Mouse (Mus musculus): ENCODE measurements around the gene Ywhaq. TPM values are rescaled to one million over a fixed set of nuclear protein-coding genes. Genes with fewer than 3 reads are reported as not detected.

Ywhaq gene
- total RNA-seq, 2 experiments from 2014 or later: 267 to 313 TPM

- DNase-seq (ENCODE audit: low spot score in 2 of 2): no peak
Measured at GRCm38 (mm10) chr12:21340674-21341073, 76.8 kb downstream of the Ywhaq start.

Other genes with a start within 250 kb of the Ywhaq start
- gene Cpsf3, start 132.2 kb downstream of the Ywhaq start, total RNA-seq (2021): 10 to 100 TPM; 42.4 to 59.8 TPM
- 10 to 100 TPM; 59.5 to 90.4 TPM for gene Itgb1bp1, start 131.4 kb downstream of the Ywhaq start, total RNA-seq (2021)
- 10 to 100 TPM; 51.0 to 60.2 TPM for gene Iah1, start 101.2 kb downstream of the Ywhaq start, total RNA-seq (2021)
- gene Adam17, start 44.0 kb downstream of the Ywhaq start, total RNA-seq (2021): 10 to 100 TPM; 34.2 to 41.0 TPM

Data from adrenal gland, adult 18-20 months (tissue).